Mouse (Mus musculus) kidney, adult 2 months (tissue): ENCODE data around the gene Serpinb12.

Experiments used
- CTCF ChIP-seq: fragments of 200-500 bp; conservative IDR thresholded peaks from 2 replicates; pipeline ENCODE4 v1.5.1; 2011; ENCODE audit warnings: low read depth, mild to moderate bottlenecking, control low read depth, low read length, moderate library complexity, mixed read lengths; ENCODE audit not compliant: insufficient read depth, insufficient read length
- POLR2A ChIP-seq: fragments of 200-500 bp; IDR thresholded peaks from one replicate; pipeline ENCODE4 v1.6.1; 2011; ENCODE audit warnings: low read depth, low read length, control low read depth

DNA sequence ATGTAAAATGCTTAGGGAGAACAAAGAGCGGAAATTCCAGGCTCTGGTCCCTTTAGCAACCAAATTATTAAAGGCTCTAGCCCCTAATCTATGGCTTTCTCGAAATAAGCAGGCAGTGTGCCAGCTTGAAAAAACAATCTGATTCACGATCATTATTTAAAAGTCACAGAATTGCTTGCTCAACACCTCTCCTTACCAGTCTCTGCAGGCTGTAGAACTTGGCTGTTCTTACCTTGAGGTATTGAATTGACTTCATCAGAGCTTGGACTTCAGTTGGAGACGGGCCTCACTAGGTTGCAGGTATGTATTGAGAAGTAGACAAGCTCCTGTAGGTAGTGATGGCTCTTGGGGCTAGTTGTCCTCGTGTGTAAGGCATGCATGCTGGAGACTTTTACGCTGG is at the start of gene Serpinb12:
- no peak for TF ChIP-seq POLR2A
- no peak for TF ChIP-seq CTCF
